Mouse (Mus musculus) stomach, postnatal 0 days (tissue): ENCODE measurements around the gene Slc25a13. TPM values are rescaled to one million over a fixed set of nuclear protein-coding genes. Genes with fewer than 3 reads are reported as not detected.

Experiments used
- ATAC-seq: fragments of 200-750 bp; cut with Nextera tagmentation; 2 replicates; pipeline ENCODE4 v1.8.0; 2017; ENCODE audit not compliant: low FRiP score, low TSS enrichment
- DNase-seq: peaks from one replicate; pipeline ENCODE4 v3.0.0-alpha.2; 2016; ENCODE audit warnings: low spot score
- H3K27ac ChIP-seq: fragments of 300-500 bp; sonication (generic); replicated peaks from 2 replicates; pipeline ENCODE4 v1.5.1; 2014; ENCODE audit warnings: mild to moderate bottlenecking, control low read depth
- H3K27me3 ChIP-seq: fragments of 300-500 bp; sonication (generic); 2 replicates; pipeline ENCODE4 v1.6.1; 2014; ENCODE audit warnings: low read length; ENCODE audit not compliant: control insufficient read depth, insufficient read depth
- H3K36me3 ChIP-seq: fragments of 300-500 bp; sonication (generic); 2 replicates; pipeline ENCODE4 v1.6.1; 2014; ENCODE audit warnings: low read length, mixed read lengths; ENCODE audit not compliant: control insufficient read depth, insufficient read depth
- H3K4me1 ChIP-seq: fragments of 300-500 bp; sonication (generic); replicated peaks from 2 replicates; pipeline ENCODE4 v1.6.1; 2014; ENCODE audit warnings: antibody characterized with exemption; ENCODE audit not compliant: control insufficient read depth, insufficient read depth
- H3K4me2 ChIP-seq: fragments of 300-500 bp; sonication (generic); replicated peaks from 2 replicates; pipeline ENCODE4 v1.6.1; 2014; ENCODE audit warnings: low read depth, mild to moderate bottlenecking, control low read depth, moderate library complexity
- H3K4me3 ChIP-seq: fragments of 300-500 bp; sonication (generic); 2 replicates; pipeline ENCODE4 v1.5.1; 2014; ENCODE audit warnings: low read depth, low read length, control low read depth
- H3K9ac ChIP-seq: fragments of 300-500 bp; sonication (generic); 2 replicates; pipeline ENCODE4 v1.6.1; 2014; ENCODE audit warnings: mild to moderate bottlenecking, low read length, control low read depth, mixed read lengths
- H3K9me3 ChIP-seq: fragments of 300-500 bp; sonication (generic); 2 replicates; pipeline ENCODE4 v1.6.1; 2016; ENCODE audit warnings: low read length; ENCODE audit not compliant: control insufficient read depth
- CTCF ChIP-seq: IDR thresholded peaks from 2 replicates; pipeline ENCODE4 v1.5.1; 2016; ENCODE audit warnings: antibody characterized with exemption, low read depth, mild to moderate bottlenecking, moderate library complexity
- EP300 ChIP-seq: optimal IDR thresholded peaks from 2 replicates; pipeline ENCODE3; 2016; ENCODE audit warnings: antibody characterized with exemption
- WGBS: fragments of 180-500 bp; shearing (Covaris S2); extraction: QIAGEN DNeasy Blood & Tissue Kit; methylation state at CpG from one replicate; pipeline ENCODE4 v1.1.7; 2014; 5-methylcytosine and 5-hydroxymethylcytosine counted together
- polyA plus RNA-seq: library from polyadenylated mRNA; unstranded; fragments of >200 nt; fragmentation: Nextera tagmentation; extraction: Ambion mirVana; gene quantifications from 2 replicates; pipeline ENCODE4 v1.2.1, GENCODE M21; 2015

Gene Slc25a13
- polyA plus RNA-seq = 17.4 and 18.5 TPM in 2 replicates

DNA sequence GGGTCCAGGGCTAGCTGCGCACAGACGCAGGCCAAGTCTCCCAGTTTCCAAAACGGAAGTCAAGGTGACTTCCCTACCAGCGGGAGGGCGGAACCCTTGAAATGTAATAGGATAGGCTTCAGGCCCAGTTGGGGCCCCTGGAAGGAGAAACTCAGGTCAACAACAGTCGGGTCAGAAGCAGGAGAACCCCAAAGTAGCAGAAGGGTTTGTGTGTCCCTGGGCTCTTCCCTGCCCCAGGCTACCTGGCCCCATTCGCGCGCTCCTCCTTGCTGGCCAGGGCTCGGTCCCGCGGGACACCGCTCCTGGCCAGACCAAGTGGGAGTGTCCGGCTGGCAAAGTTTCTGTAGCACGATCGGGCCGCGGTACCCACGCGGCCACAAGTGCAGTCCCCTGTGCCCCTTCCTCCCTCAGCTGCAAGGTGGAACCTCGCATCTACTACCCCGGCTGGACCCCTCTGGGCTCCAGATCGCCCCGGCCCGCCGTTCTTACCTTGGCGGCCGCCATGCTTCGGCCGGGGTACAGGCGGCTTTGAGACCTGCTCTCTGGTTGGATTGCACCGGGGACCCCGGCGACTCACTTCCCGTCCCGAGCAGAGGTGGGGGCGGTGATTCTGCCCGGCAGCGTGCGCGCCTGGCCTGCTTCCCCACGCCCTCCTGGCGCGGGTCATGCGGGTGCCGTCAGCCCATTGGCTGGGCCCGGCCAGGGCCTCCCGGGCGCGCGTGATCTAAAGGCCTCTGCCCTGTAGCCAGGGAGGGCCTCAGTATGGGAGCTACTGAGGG lies at the start of gene Slc25a13:
Gene Slc25a13 (minus strand): TSS at position 667 of the 779 bp plus-strand sequence.
- Histone ChIP-seq H3K27ac (peak within 1 kb of the TSS; percentile 76), H3K27me3 (no peaks in the 10 kb centered on the region), H3K4me2 (peak within 1 kb of the TSS; percentile 94), H3K4me3 (peak within 1 kb of the TSS; percentile 69), H3K9me3 (no peaks in the 10 kb centered on the region), H3K9ac (peak within 1 kb of the TSS; percentile 83), H3K4me1 (no peaks in the 10 kb centered on the region), H3K36me3 (no peaks in the 10 kb centered on the region)
- DNase-seq (peak; percentile 83), ATAC-seq (peak; percentile 96)
- under 1% methylated on average over 51 of the region's 51 CpGs for WGBS
- no peak for TF ChIP-seq EP300
- TF ChIP-seq CTCF = no peak

DNA sequence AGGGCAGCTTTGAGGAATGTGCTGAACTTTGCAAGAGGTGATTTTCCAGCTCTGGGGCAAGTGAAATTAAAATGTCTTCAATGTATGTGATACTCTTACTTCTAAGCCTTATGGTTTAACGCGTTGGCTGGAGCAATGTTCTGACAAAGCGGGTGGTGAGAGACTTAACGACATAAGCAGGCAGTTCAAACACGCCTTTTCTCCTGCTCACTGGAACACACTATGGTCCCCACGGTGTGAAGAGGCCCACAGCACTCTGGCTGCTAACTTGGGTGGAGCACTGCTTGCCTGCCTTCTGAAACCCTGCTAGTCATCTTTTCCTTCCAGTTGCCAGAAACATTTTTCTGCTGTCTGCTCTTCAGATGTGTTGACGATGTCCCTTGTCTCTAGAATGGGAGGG lies 48.8 kb upstream of the Slc25a13 start:
- Histone ChIP-seq H3K4me3 (no peak overlapping the region), H3K27me3 (no peaks in the 10 kb centered on the region), H3K9me3 (no peaks in the 10 kb centered on the region), H3K27ac (no peak overlapping the region), H3K4me1 (no peaks in the 10 kb centered on the region), H3K9ac (no peak overlapping the region), H3K4me2 (no peak overlapping the region), H3K36me3 (no peaks in the 10 kb centered on the region)
- TF ChIP-seq CTCF = no peak
- 80% methylated on average over 7 of the region's 7 CpGs for WGBS
- DNase-seq = no peak
- no peak for ATAC-seq

DNA sequence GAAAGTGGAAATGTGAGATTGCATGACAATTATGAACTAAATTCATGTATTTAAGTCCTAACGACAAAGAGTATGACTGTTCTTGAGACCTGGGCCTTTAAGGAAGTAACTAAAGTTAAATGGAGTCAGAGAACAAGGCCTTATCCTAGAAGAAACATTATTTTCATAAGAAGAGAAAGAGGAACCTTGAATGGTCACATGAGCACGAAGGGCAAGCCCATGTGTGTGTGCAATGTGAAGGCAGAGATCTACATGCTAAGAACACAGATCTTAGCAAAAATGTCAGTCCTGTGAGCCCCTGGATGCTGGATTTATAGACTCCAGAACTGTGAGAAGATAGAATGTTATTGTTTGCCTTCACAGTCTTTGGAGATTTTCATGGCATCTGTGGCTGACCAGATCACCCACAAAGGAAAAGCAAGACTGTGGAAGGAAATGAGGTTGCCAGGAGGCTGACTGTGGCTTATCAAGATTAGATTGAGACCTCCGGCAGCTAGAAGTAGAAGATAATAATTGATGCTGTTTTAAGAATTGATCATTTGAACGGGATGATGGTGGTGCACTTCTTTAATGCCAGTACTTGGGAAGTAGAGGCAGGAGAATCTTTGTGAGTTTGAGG lies 46.4 kb upstream of the Slc25a13 start:
- TF ChIP-seq EP300 = no peak
- TF ChIP-seq CTCF = no peak
- H3K36me3 ChIP-seq = no peaks in the 10 kb centered on the region
- no peak overlapping the region for H3K4me2 ChIP-seq
- H3K9me3 ChIP-seq = no peaks in the 10 kb centered on the region
- DNase-seq (no peak), ATAC-seq (no peak)
- 83% methylated on average over 4 of the region's 4 CpGs for WGBS
- no peak overlapping the region for H3K27ac ChIP-seq
- no peak overlapping the region for H3K9ac ChIP-seq
- H3K4me3 ChIP-seq = no peak overlapping the region
- no peaks in the 10 kb centered on the region for H3K27me3 ChIP-seq
- H3K4me1 ChIP-seq = no peaks in the 10 kb centered on the region

DNA sequence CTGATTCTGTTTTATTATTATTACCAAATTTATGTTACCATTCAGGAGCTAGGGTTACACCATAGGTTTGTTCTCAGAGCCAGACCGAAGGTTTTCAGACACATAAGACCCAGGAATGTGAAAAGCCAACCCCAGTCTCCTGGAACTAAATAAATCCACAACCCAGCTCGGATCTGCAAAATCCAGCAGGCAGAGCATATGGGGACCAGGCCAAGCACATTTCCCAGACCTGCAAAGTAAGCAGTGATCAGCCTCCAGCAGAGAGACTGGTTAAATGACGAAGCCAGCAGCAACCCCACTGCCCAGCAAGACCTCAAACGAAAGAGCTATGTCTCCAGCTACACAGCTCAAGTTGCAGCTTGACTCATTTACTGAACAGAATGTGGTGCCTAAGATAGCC lies 43.9 kb upstream of the Slc25a13 start:
- ATAC-seq (no peak), DNase-seq (no peak)
- no peaks in the 10 kb centered on the region for H3K27me3 ChIP-seq
- no peak overlapping the region for H3K4me2 ChIP-seq
- H3K9ac ChIP-seq = no peak overlapping the region
- TF ChIP-seq EP300 = no peak
- TF ChIP-seq CTCF = no peak
- no peaks in the 10 kb centered on the region for H3K9me3 ChIP-seq
- 49% methylated on average over 4 of the region's 4 CpGs for WGBS
- H3K27ac ChIP-seq = no peak overlapping the region
- H3K4me3 ChIP-seq = no peak overlapping the region
- no peaks in the 10 kb centered on the region for H3K36me3 ChIP-seq
- no peaks in the 10 kb centered on the region for H3K4me1 ChIP-seq

DNA sequence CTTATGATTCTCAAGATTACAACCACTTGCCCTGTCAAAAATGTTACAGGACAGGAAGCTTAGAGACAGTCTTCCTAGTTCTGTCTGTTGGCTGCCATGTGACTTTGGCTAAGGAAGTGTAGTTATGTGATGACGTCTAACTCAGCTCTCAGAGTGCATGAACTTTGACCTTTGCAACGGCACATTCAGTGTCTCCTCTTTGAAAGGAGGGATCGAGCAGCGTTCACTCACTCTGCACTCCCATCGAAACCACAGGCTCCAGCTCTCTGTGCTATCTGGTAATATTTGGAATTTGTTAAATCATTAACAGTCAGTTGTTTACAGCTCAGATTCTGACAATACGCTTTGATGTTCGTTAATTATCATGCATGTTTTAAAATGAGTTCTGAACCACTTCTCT lies 31.5 kb upstream of the Slc25a13 start:
- no peak for DNase-seq
- Histone ChIP-seq H3K9me3 (no peaks in the 10 kb centered on the region), H3K36me3 (no peaks in the 10 kb centered on the region), H3K4me3 (no peak overlapping the region), H3K4me2 (no peak overlapping the region), H3K27me3 (no peaks in the 10 kb centered on the region), H3K9ac (no peak overlapping the region), H3K4me1 (no peaks in the 10 kb centered on the region), H3K27ac (no peak overlapping the region)
- no peak for ATAC-seq
- TF ChIP-seq EP300 (no peak), CTCF (no peak)
- 37% methylated on average over 7 of the region's 7 CpGs for WGBS

DNA sequence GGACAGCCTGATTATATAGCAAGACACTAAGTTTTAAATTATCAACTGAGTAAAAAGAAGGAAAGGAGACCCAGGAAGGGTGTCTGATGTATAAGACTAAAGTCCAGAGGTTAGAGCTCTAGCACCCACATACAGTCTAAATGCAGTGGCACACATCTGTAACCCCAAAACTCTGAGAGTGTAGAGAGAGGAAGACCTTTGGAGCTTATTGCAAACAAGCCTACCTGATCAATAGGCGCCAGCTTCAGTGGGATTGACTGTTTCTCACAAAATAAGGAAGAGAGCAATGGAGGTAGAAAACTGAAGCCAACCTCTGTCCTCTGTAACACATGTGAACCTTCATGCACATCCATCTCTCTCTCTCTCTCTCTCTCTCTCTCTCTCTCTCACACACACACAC lies 26.9 kb upstream of the Slc25a13 start:
- 67% methylated on average over 1 of the region's 1 CpGs for WGBS
- DNase-seq = no peak

More for the DNA sequence above, 26.9 kb upstream of the Slc25a13 start:
- H3K4me1 ChIP-seq = no peaks in the 10 kb centered on the region
- no peak for ATAC-seq
- TF ChIP-seq EP300 (no peak), CTCF (no peak)
- no peaks in the 10 kb centered on the region for H3K27me3 ChIP-seq
- H3K9me3 ChIP-seq = no peaks in the 10 kb centered on the region
- H3K27ac ChIP-seq = no peak overlapping the region
- H3K9ac ChIP-seq = no peak overlapping the region
- H3K4me2 ChIP-seq = no peak overlapping the region
- H3K4me3 ChIP-seq = no peak overlapping the region
- no peaks in the 10 kb centered on the region for H3K36me3 ChIP-seq
